Mouse (Mus musculus) heart, postnatal 36 days (tissue): ENCODE results near the gene Tubg2. TPM values are rescaled to one million over a fixed set of nuclear protein-coding genes. Genes with fewer than 3 reads are reported as not detected.
A peak's percentile ranks its signal among the peaks of the same experiment; 100 is the strongest.
"Not testable (repeated sequence)": the region's sequence is repeated elsewhere in the genome, so short reads cannot be mapped to it uniquely, and the experiment has no call there.

Experiments used
- DNase-seq, 2 experiments: peaks; one replicate each; pipeline ENCODE4 v3.0.0; 2021 to 2022
- intact Hi-C: fragments of 180-260 bp; cut with DNase I; formaldehyde crosslinking; loops from one replicate; pipeline ENCODE4 v1.15.1; 2025
- total RNA-seq, 2 experiments: library from RNA; stranded (reverse); gene quantifications; 2 replicates each; pipeline ENCODE4 v1.2.3; 2021

The Tubg2 gene
- total RNA-seq, result 1 to 10 TPM; 3.7 to 3.9 TPM

DNA sequence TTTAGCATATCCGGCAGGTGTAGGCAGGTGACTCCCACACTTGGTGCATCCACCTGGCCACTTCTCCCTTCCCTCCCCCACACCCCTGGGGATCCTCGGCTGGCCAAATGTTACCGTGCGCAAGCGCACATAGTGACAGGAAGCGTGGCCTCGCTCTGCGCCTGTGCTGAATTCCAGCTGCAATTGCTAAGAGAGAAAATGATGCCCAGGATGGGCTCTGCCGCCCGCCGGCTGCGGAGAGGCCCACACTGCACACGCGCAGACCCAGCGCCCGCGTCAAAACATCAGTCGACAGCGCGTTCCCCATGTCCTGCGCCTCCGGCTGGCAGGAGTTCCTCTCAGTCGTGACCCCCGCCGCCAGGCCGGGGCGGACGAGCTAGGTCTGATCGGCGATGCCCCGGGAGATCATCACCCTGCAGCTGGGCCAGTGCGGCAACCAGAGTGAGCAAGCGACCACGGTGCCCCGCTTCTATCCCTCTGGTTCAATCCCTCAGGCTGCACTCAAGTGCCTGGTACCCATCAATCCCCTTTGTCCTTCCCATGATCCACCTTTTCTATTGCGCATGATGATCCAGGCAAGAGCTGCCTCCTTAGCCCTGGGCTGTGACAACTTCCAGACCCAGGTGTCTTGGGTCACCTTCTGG is at the start of gene Tubg2:
TSS of gene Tubg2 (plus strand) at position 180 of the 644 bp plus-strand sequence.
- DNase-seq, result peak; percentile 55 to 59
- intact Hi-C loops, result no loop called here

DNA sequence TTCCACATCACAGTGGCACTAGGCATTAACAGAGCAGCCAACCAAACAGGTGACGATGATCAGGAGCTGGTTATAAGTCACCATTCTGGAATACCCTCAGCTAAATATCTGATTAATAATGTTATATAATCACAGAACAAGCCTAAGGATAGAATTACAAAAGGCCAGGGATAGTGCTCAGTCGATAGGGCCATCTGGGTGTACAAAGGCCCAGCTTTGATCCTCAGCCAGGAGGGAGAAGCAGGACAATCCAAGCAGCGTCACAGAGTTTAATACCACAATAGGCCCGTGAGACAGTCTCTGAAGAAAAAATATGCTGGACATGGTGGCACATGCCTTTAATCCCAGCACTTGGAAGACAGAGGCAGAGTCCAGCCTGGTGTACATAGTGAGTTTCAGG is 46.4 kb upstream of the Tubg2 start:
- intact Hi-C loops, result no loop called here
- no peak for DNase-seq

DNA sequence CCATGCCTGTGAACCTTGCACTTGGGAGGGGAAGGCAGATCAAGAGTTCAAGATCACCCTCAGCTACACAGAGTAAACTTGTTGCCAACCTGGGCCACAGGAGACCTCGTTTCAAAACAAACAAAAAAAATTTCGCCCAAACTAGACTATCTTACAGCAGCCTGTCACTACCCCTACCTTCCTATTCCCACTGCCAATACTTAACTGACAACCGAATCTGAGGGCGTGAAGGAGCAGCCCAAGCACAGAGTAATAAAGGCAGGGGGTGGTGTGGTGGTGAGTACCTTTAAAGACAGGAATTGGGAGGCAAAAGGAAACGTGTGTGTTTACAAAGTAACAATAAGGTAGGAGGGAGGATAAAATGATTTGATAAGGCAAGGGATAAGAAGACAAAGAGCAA is 45.0 kb upstream of the Tubg2 start:
- intact Hi-C loops, result no loop called here
- no peak for DNase-seq

DNA sequence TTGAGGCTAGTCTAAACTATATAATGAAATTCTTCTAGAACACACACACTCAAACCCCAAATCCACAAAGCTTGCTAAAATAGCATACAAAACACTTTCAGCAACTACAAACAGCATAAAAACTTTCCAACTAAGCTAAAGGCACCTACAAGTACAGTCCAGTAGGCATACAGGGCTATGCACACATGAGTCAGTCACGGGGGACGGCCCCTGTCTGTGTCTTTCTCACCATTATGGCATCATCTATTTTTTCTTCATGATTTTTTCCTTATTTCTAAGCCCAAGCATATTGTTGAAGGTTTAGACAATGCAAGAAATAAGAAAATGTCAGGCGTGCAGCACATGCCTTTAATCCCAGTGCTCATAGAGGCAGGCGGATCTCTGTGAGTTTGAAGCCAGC is 44.5 kb upstream of the Tubg2 start:
- intact Hi-C loops, result no loop called here
- no peak for DNase-seq

DNA sequence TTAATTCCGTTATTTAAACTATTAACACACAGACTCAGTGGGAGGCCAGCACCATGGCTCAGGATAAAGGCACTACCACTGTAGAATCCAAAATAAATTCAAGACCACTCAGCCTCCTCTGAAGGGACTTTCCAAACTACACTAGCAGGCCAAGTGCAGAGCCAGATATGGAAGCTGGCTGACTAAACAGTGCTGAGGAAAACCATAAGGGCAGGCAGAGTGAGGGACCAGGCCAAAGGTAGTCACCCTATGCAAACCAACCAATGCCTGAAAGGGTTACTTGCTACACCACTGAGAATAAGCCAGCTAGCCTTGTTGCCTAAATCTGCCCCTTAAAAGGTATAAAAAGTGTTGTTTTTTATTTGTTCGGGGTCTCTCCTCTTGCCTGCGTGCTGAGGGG is 43.5 kb upstream of the Tubg2 start:
- intact Hi-C loops, result no loop called here
- DNase-seq, result no peak

DNA sequence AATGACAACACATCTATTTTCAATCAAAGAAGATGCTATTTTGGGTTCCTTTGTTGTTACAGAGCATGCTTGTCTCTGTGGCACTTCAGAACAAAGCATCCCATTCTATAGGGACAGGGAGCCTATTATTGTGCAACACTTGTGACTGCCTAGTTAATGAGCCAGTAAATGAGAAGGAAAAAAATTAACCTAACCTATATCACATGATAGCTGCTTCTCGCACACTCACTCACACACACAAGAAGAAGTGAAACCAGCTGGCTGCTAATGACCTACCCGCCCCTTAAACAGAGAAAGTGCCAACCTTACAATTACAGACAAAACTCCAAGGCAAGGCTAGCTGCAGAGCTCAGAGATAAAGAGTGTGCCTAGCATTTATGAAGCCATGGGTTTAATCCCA is 40.1 kb upstream of the Tubg2 start:
- DNase-seq, result no peak
- intact Hi-C loops, result no loop called here

DNA sequence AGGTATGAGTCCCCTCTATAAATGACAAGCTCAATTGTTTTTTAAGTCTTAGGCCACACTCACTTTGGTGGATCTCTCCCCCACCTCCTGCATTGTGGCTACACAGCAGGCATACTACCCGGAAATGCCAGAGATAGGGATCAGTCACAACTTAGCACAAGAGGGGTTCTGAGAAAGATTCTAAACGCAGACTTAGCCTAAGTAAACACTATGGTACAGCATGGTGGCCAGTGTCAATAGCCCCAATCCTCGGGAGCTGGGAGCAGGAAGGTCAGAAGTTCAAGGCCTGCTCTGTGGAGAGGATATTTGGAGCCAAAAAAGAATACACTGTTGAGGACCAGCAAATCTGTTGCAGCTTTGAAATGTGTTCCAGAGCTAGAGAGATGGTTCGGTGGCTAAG is 37.6 kb upstream of the Tubg2 start:
- intact Hi-C loops, result loop anchor here (2.0 kb wide), 1 partner anchor 21 kb away; no protein-coding TSS in a partner anchor
- DNase-seq, result no peak

DNA sequence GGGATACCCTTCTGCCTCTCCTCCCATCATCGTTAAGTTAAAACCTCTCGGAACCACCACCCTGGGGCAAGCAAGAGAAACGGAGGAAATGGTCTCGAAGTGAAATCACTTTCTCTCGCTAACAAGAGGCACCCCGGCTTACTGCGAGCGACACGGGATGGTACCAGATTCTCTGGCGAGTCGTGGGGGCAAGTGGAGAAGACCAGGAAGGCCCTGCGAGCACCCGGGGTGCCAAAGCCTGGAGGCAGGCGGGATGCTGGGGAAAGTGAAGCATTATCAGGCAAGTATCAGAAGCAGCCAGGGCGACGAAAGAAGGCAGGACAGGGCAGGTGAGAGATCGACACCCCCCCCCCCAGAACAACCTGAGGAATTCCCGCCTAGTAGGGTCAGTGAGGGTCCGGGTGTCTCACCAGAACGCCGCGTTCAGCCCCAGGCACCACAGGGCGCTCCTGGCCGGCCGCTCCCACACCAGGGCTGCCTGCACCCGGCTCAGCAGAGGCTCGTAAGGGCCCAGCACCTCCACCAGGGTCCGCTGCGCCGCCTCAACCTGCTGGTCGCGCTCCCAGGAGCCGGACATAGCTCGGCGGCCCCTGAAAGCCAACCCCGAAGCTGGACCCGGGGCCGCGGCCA is 36.5 kb upstream of the Tubg2 start:
- intact Hi-C loops, result loop anchor here (2.0 kb wide), 1 partner anchor 22 kb away; no protein-coding TSS in a partner anchor
- no peak for DNase-seq

DNA sequence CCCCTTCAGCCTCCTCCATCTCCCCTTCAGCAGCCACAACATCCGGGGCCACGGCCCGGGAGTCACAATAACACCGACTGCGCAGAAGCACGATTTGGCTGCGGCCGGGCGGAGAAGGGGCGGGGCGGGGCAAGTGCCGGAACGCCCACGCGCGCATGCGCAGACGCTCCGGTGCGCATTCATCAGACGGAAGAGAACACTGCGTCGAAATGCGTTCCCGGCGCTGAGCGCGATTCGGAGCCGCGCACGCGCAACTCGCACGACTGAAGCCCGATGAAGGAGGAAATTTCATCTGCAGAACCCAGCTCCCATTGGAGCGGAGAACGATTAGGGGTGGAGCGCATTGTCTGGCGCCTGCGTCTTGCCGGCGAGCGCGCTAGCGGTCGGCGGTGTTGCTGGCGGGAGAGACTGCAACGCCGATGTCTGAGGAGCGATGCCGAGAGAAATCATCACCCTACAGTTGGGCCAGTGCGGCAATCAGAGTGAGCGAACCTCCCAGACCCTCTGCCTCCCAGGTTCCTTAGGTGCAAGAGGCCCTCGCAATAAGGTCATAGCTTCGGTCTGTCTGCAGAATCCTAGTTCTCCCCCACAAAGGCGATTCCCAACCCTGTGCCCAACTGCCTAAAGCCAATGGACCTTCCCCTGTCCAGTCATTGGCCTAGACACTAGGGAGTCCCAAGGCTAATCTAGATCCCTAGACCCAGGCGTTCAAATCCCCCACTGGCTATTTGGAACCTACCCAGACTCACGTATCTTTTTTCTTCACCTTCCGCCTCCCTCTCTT is 35.8 kb upstream of the Tubg2 start, which contains the start of the genes Retreg3 and Tubg1:
TSS of gene Retreg3 (minus strand) at position 133 of the 784 bp plus-strand sequence.
TSS of gene Tubg1 (plus strand) at position 178 of the 784 bp plus-strand sequence.
- intact Hi-C loops, result loop anchor here (1.0 to 2.0 kb wide), 2 partner anchors 23 to 50 kb away; partner anchors contain the start of gene Cntnap1
- peak; percentile 99 for DNase-seq

DNA sequence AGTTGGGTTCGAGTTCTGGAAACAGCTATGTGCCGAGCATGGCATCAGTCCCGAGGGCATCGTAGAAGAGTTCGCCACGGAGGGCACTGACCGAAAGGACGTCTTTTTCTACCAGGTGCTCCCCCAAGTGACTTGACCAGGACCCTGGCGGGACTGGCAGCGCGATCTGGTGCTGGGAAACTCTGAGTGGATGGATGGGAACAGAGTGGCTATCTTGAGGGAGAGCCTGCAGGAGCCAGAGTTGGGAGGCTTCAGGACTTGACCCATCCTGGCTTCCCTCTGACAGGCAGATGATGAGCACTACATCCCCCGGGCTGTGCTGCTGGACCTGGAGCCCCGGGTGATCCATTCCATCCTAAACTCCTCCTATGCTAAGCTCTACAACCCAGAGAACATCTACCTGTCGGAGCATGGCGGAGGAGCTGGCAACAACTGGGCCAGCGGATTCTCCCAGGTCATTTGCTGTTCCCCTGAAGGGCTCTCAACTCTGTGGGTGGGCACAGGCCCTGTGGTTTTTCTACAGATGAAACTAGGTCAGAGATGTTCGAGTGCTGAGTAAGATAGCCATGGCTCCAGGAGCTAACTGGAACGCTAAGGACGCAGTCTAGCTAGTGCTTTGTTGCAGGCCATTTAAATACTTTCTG is 35.0 kb upstream of the Tubg2 start:
- intact Hi-C loops, result loop anchor here (1.0 kb wide), 1 partner anchor 50 kb away; the partner anchor contains the start of gene Cntnap1
- DNase-seq, result no peak

DNA sequence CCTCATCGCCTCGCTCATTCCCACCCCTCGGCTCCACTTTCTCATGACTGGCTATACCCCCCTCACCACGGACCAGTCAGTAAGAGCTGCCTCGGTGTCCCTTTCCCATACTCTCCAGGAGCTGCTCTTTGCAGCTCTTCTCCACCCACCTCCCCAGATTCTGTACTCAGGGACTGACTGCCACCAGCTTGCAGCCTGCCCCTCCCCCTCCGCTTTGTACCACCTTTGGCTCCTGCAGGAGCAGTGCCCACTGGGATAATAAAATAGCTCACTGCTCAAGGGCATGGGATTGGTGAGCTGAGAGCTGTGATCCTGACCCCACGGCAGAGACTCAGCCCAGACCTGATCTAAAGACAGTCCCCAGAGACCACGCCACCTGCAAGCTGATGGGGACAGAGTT is 31.2 kb upstream of the Tubg2 start:
- DNase-seq, intact Hi-C loops: not testable (repeated sequence)

DNA sequence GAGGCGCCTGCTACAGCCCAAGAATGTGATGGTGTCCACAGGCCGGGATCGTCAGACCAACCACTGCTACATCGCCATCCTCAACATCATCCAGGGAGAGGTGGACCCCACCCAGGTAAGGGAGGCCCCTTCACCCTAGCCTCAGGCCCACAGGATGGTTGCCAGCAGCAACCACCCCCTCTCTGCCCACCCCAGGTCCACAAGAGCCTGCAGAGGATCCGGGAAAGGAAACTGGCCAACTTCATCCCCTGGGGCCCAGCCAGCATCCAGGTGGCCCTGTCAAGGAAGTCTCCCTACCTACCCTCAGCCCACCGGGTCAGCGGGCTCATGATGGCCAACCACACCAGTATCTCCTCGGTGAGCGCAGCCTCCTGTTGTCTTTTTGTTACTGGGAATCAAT is 30.7 kb upstream of the Tubg2 start:
- DNase-seq, intact Hi-C loops: not testable (repeated sequence)

DNA sequence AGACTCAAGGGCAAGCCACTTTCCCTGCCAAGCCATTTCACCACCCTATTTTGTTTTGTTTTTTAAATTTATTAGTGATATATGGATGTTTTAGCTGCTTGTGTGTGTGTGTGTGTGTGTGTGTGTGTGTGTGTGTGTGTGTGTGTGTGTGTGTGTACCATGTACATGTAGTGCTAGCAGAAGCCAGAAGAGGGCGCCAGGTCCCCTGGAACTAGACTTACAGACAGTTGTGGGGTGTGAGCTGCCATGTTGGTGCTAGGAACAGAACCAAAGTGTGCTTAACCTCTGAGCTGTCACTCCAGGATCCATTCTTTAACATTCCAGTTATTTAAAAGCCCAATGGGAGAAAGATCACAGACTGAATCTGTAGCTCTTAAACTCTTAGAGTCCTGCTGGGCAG is 28.6 kb upstream of the Tubg2 start:
- no peak for DNase-seq
- intact Hi-C loops, result no loop called here

DNA sequence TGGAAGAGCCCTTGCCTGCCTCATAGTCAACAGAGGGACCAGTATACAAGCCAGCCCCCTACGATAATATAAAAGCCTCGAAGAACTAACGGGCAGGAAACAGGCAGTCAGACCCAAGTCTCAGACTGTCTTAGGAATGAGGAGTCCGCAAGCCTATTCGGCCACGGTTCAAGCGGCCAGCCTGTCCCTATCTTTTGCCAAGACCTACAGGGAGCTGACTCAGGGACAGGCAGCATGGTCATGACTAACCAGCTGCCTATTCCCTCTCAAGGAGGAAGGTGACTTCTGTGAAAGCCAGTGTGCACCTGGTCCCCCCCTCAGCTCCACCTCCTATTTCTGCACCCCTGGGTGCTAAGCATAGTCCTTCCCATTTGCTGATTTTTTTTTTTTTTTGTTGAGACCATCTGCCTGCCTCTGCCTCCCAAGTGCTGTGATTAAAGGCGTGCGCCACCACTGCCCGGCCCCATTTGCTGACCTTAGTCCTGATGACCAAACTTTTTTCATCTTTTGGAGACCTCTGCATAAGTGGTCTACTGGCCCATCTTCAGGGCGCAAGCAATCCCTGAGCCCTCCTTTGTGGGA is 26.6 kb upstream of the Tubg2 start:
- no peak for DNase-seq
- intact Hi-C loops, result no loop called here

DNA sequence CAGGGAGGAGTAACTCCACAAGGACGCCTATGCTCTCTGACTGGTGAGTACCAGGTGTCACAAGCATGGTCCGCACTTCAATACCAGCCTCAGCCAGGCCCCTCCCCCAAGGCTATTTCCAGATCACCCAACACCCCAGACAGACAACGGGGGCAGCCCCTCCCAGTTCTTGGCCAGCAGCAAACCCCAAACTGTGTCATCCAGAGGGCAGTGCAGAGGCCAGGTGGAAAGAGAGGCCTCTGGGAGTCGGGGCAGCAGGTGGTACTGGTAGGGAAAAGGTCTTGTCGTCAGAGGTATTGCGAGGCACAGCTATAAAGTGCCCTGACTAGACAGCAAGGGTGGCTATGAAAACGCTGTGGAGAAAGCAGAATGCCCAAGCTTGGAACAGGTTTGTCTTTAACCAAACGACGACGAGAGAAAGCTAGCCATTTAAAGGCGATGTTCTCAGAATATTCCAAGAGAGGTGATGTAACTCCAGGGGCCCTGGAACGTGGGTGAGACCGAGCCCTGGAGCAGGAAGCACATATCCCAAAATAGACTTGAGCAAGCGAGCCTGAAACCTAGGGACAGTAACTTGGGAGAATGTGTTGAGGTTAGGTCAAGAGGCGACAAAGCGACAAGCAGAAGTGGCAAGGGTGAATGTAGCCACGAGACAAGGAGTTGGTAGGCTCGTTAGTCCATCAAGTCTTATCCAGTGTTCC is 25.5 kb upstream of the Tubg2 start:
- intact Hi-C loops, result no loop called here
- peak; percentile 49 to 51 for DNase-seq

DNA sequence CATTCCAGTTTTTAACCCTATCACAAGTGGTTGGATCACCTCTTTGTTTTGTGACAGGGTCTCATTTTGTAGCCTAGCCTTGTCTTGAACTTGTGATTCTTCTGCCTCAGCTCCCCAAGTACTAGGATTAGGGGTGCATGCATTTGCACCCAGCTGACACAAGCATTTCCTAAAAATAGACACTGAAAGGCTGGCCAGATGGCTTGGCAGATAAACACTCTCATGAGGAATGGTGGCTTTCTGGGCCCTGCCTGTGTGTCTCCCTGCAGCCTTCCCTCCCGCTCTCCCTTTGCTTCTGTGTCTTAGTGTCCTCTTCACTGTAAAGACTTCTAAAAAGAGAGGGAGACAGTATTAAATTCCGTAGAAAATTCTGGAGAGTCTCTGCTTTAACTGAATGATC is 24.5 kb upstream of the Tubg2 start:
- intact Hi-C loops, result no loop called here
- no peak for DNase-seq

DNA sequence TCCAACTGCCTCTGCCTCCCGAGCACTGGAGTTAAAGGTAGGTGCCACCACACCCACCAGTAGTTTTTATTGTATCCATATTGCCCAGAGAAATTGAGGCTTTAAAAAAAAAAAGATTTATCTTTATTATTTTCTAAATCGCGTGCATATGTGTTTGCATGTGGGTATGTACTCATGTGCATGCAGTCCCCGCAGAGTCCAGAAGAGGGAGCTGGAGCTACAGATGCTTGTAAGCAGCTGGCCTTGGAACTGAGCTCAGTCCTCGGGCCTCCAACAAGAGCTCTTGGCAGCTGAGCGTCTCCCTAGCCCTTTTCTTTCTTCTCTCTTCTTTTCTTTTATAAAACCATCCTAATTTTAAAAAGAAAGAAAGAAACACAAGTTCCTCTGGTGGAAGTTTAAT is 24.0 kb upstream of the Tubg2 start:
- no peak for DNase-seq
- intact Hi-C loops, result no loop called here

DNA sequence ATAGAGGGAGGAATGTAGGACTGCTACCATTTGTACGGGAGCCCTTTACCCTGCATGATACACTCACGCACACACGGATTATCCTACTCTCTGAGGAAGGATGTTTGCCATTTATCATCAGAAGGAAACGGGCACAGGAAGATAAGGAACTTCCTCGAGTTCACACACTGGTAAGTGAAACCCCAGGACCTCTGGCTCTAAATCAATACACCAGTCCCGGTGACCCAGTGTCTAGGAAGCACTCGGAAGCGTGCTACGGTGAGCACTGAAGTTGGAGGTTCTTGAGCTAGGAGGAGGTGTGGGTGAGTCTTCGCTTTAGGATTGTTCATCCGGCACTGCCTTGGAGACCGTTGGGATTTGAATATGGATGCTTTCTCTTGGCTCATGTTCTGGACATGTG is 22.7 kb upstream of the Tubg2 start:
- DNase-seq, result no peak
- intact Hi-C loops, result no loop called here

DNA sequence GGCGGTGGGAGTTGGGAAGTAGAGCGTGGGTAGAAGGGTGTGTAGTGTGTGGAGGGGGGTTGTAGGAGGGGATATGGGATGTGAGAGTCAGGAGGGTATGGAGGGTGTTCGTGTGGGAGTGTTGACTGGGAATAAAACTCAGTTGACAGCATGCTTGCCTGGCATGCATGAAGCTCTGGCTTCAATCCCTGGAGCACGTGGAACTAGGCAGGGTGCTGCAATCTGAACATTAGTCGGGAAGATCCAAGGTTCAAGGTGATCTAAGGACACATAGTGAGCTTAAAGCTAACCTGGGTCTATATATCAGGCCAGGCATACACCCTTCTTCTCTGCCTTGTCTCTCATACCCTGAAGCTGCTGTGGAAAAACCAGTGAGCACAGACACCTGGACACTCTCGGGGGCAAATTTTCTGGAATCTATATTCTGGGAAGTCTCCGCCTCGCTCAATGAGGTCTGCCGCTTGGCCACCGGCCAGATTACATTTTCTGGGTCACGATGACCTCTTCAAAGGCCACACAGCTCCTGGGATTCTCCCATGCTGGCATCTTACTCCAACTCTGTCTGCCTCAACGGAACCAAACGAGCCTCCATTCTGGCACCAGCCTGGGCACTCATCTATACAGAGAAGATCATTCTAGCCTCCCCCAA is 21.4 kb upstream of the Tubg2 start:
- no peak for DNase-seq

More for the DNA sequence above, 21.4 kb upstream of the Tubg2 start:
- intact Hi-C loops, result no loop called here
